Comparison of ENCODE assay signal across 7 mouse cellular contexts in genomic region chr6:3182424-3182841, GRCm38 (mm10).
DNase-seq lines count a peak whose midpoint lies in the region; ATAC-seq lines count a peak whose summit lies in the region.
"Not testable (repeated sequence)": the region's sequence is repeated elsewhere in the genome, so short reads cannot be mapped to it uniquely, and the experiment has no call there.

No protein-coding gene starts in this region.

- H3K4me1 ChIP-seq in forebrain, embryonic 15.5 days; heart, embryonic 16.5 days (ENCODE audit: control insufficient read depth, insufficient read depth, low read length); kidney, embryonic 15.5 days; liver, embryonic 15.5 days (replicated peaks); midbrain, embryonic 14.5 days (ENCODE audit: control insufficient read depth, insufficient read depth, low read length); stomach, embryonic 15.5 days: not testable (repeated sequence)

- peaks cover 28% of the 10 kb centered on the region for H3K9me3 ChIP-seq in forebrain, embryonic 15.5 days
- H3K9me3 ChIP-seq in heart, embryonic 16.5 days (replicated peaks; ENCODE audit: control insufficient read depth, low read length) = peaks cover 14% of the 10 kb centered on the region
- peaks cover 19% of the 10 kb centered on the region; the same call in 1 of the 2 replicates for H3K9me3 ChIP-seq in kidney, embryonic 15.5 days (replicated peaks)
- peaks cover 13% of the 10 kb centered on the region; the same call in 1 of the 2 replicates for H3K9me3 ChIP-seq in liver, embryonic 15.5 days (replicated peaks)
- peaks cover 24% of the 10 kb centered on the region for H3K9me3 ChIP-seq in midbrain, embryonic 14.5 days (ENCODE audit: control insufficient read depth, low read length)
- not testable (repeated sequence) for H3K9me3 ChIP-seq in stomach, embryonic 15.5 days

- not testable (repeated sequence) for H3K27ac ChIP-seq in forebrain, embryonic 15.5 days (replicated peaks); heart, embryonic 16.5 days (ENCODE audit: low read length); kidney, embryonic 15.5 days; liver, embryonic 15.5 days (replicated peaks); midbrain, embryonic 14.5 days (replicated peaks; ENCODE audit: low read depth, low read length); stomach, embryonic 15.5 days

- peak overlapping the region; percentile 0; the same call in 1 of the 2 replicates for H3K4me2 ChIP-seq in forebrain, embryonic 15.5 days (replicated peaks)
- peak overlapping the region; percentile 19 for H3K4me2 ChIP-seq in heart, embryonic 16.5 days (ENCODE audit: low read depth, low read length)
- H3K4me2 ChIP-seq in kidney, embryonic 15.5 days = peak overlapping the region; percentile 46
- H3K4me2 ChIP-seq in liver, embryonic 15.5 days = peak overlapping the region; percentile 4; the same call in 1 of the 2 replicates
- H3K4me2 ChIP-seq in midbrain, embryonic 14.5 days (ENCODE audit: low read length) = peak overlapping the region; percentile 22
- H3K4me2 ChIP-seq in stomach, embryonic 15.5 days = peak overlapping the region; percentile 37

- not testable (repeated sequence) for H3K36me3 ChIP-seq in forebrain, embryonic 15.5 days; heart, embryonic 16.5 days (ENCODE audit: control insufficient read depth, insufficient read depth); kidney, embryonic 15.5 days; liver, embryonic 15.5 days (replicated peaks); midbrain, embryonic 14.5 days (ENCODE audit: control insufficient read depth, insufficient read depth, low read length); stomach, embryonic 15.5 days

- H3K27me3 ChIP-seq in forebrain, embryonic 15.5 days; heart, embryonic 16.5 days (ENCODE audit: control insufficient read depth, insufficient read depth, low read length); kidney, embryonic 15.5 days; liver, embryonic 15.5 days; midbrain, embryonic 14.5 days (ENCODE audit: control insufficient read depth, insufficient read depth, low read length); stomach, embryonic 15.5 days (replicated peaks): not testable (repeated sequence)

- WGBS in forebrain, embryonic 15.5 days = 46% methylated on average over 17 of the region's 17 CpGs
- WGBS in heart, embryonic 16.5 days = 28% methylated on average over 17 of the region's 17 CpGs
- WGBS in kidney, embryonic 15.5 days = 39% methylated on average over 17 of the region's 17 CpGs
- WGBS in liver, embryonic 15.5 days (ENCODE audit: insufficient replicate concordance) = 28% methylated on average over 17 of the region's 17 CpGs
- 40% methylated on average over 17 of the region's 17 CpGs for WGBS in midbrain, embryonic 14.5 days
- 29% methylated on average over 17 of the region's 17 CpGs for WGBS in stomach, embryonic 15.5 days

- DNase-seq in midbrain, embryonic 14.5 days = not testable (repeated sequence)

- not testable (repeated sequence) for H3K9ac ChIP-seq in forebrain, embryonic 15.5 days (replicated peaks); heart, embryonic 16.5 days (ENCODE audit: low read length); kidney, embryonic 15.5 days; liver, embryonic 15.5 days; midbrain, embryonic 14.5 days (replicated peaks; ENCODE audit: low read length); stomach, embryonic 15.5 days

- H3K4me3 ChIP-seq in forebrain, embryonic 15.5 days = peak overlapping the region; percentile 0; the same call in 1 of the 2 replicates
- peak overlapping the region; percentile 5 for H3K4me3 ChIP-seq in heart, embryonic 16.5 days (ENCODE audit: low read length)
- peak overlapping the region; percentile 16 for H3K4me3 ChIP-seq in kidney, embryonic 15.5 days (replicated peaks)
- H3K4me3 ChIP-seq in liver, embryonic 15.5 days (replicated peaks) = not testable (repeated sequence)
- H3K4me3 ChIP-seq in midbrain, embryonic 14.5 days (replicated peaks; ENCODE audit: low read depth, low read length) = peak overlapping the region; percentile 12; the same call in 1 of the 2 replicates
- H3K4me3 ChIP-seq in stomach, embryonic 15.5 days (replicated peaks) = peak overlapping the region; percentile 16

- peak; percentile 1; the same call in 1 of the 2 replicates for ATAC-seq in common myeloid progenitor, adult 5-6 weeks (replicated peaks; ENCODE audit: low read depth, poor library complexity, severe bottlenecking)
- ATAC-seq in forebrain, embryonic 15.5 days (replicated peaks) = peak; percentile 70
- ATAC-seq in heart, embryonic 16.5 days (replicated peaks; ENCODE audit: extremely low read depth, insufficient read depth, low FRiP score) = not testable (repeated sequence)
- ATAC-seq in kidney, embryonic 15.5 days (replicated peaks; ENCODE audit: low FRiP score) = peak; percentile 44
- ATAC-seq in liver, embryonic 15.5 days (ENCODE audit: insufficient read depth) = peak; percentile 30
- ATAC-seq in midbrain, embryonic 14.5 days (ENCODE audit: low FRiP score, low TSS enrichment) = peak; percentile 51
- peak; percentile 14; the same call in 1 of the 2 replicates for ATAC-seq in stomach, embryonic 15.5 days (ENCODE audit: insufficient read depth, low FRiP score, low read depth)
